Mouse (Mus musculus) G1E (cell line): ENCODE results near the gene Fcrl6.

Source experiments
- CTCF ChIP-seq: IDR thresholded peaks from 2 replicates; pipeline ENCODE4 v1.5.1; 2012; ENCODE audit warnings: low read depth, low read length, inconsistent platforms, mixed read lengths
- GATA1 ChIP-seq: IDR thresholded peaks from 2 replicates; pipeline ENCODE4 v1.6.1; 2012; ENCODE audit warnings: borderline replicate concordance, low read length, inconsistent platforms, mixed read lengths

DNA sequence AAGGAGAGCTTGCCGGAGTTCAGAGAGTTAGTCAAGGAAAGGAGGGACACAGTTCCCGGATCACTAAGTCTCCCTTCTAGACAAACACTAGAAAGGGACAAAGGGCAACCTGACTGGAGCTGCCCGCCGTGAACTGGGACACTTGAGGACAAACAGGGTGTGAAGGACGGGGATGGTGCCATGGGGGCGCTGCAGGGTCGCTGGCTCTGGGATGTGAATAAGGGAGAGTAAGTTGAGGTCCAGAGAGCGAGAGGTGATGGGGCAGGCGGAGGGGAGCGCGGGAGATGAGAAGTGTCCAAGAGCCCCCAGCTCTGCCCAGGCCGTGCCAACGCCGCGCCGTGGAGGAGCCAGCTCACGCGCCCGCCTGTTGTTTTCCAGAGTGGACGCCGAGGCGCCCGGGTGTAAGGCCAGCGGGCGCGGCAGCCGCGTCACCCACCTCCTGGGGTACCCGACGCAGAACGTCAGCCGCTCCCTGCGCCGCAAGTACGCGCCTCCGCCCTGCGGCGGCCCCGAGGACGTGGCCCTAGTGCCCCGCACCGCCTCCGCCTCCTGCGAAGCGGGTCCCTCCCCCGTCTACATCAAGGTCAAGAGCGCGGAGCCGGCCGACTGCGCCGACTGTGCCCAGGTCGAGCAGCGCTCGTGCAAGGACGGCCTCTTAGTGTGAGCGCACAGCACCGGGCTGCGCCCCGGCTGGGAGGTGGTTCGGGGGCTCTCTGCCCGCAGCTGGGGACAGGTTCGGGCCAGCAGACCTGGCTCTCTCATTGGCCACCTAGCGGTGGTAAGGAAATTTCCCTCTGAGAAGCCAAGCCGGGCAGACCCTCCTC lies 39.5 kb downstream of the Fcrl6 start:
- no peak for TF ChIP-seq GATA1
- no peak for TF ChIP-seq CTCF
